Mouse (Mus musculus): ENCODE data around the gene Ptpre.
"Not testable (repeated sequence)": the region's sequence is repeated elsewhere in the genome, so short reads cannot be mapped to it uniquely, and the experiment has no call there.

Ptpre gene

GRCm38 (mm10) chr7:135646976-135647375 is 109.7 kb downstream of the Ptpre start:
- DNase-seq (ENCODE audit: low spot score) = no peak

- DNase-seq (ENCODE audit: low spot score) = no peak
Measured at GRCm38 (mm10) chr7:135648821-135649220, 111.5 kb downstream of the Ptpre start.

DNA sequence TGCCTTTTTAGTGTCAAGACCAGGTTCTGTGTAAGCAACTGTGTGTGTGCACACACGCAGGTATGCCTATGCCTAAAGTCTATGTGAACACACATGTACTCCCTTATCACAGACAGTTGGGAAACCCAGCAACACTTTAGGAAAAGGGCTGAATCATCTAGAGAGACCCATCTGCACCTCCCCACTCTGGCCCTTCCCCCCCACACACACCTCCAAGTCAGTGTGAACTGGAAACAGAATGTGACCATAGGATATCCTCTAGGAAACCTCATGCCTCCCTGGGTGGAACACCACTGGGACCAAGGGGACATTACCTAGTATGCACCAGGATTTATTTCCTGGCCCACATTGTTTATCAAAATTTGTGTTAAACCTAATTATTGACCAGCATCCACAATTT is 112.0 kb downstream of the Ptpre start:
- no peak for DNase-seq (ENCODE audit: low spot score)

GRCm38 (mm10) chr7:135650061-135650460 is 112.8 kb downstream of the Ptpre start:
- no peak for DNase-seq (ENCODE audit: low spot score)

- DNase-seq (ENCODE audit: low spot score) = peak; percentile 48
Measured at GRCm38 (mm10) chr7:135651831-135652511, 114.7 kb downstream of the Ptpre start.

- no peak for DNase-seq (ENCODE audit: low spot score)
Measured at GRCm38 (mm10) chr7:135652781-135653180, 115.5 kb downstream of the Ptpre start.

GRCm38 (mm10) chr7:135653601-135654000 is 116.3 kb downstream of the Ptpre start:
- DNase-seq (ENCODE audit: low spot score) = no peak

GRCm38 (mm10) chr7:135654288-135654687 is 117.0 kb downstream of the Ptpre start:
- no peak for DNase-seq (ENCODE audit: low spot score)

GRCm38 (mm10) chr7:135655113-135655512 is 117.8 kb downstream of the Ptpre start:
- DNase-seq (ENCODE audit: low spot score) = no peak

GRCm38 (mm10) chr7:135658150-135658549 is 120.9 kb downstream of the Ptpre start:
- no peak for DNase-seq (ENCODE audit: low spot score)

DNA sequence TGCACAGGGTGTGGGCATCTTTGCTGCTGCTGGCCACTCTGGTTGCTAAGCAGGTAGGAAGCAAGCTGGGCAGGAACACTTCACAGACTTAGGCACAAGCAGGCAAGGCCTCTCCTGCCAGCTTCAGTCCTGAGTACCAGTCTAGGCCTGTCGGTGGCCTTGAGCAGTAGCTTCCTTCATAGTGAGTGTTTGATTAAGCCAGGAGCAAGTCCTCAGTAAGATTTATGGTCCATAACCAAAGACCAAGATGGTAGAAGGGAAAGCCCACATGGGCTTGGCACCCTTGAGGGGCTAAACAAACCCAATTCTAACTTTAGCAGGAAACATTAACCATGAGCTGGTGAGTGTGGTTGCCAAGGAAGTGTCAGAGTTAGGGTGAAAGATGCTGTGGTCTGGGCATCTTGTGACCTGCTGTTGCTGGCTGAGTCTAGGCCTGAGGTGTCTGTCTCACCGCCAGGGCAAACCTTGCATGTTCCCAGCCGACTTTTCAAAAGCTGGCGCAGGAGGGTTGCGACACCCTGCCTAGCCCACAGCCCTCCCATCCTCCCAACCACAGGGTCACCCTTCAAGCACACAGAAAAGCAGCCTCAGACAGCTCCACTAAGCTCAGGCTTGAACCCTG is 122.1 kb downstream of the Ptpre start:
- no peak for DNase-seq (ENCODE audit: low spot score)

- DNase-seq (ENCODE audit: low spot score) = no peak
Measured at GRCm38 (mm10) chr7:135660314-135660713, 123.0 kb downstream of the Ptpre start.

DNA sequence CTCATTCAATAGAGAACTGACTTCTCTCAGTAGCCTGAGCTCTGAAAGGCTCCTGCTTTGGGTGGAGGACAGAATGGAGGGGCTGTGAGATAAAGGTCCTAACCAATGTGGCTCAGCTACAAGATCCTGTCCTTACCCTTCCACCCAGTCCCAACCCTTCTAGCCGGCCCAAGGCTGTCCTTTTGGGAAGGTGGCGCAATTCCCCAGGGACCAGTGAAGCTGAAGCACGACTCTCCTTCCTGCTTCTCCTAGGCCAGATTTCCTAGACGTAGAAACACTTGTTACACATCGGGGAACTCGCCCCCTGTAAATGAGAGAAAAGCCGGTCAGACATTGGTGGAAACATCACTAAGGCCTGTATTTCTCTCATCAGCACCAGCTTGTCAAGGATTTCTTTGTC is 126.9 kb downstream of the Ptpre start:
- no peak for DNase-seq (ENCODE audit: low spot score)

DNA sequence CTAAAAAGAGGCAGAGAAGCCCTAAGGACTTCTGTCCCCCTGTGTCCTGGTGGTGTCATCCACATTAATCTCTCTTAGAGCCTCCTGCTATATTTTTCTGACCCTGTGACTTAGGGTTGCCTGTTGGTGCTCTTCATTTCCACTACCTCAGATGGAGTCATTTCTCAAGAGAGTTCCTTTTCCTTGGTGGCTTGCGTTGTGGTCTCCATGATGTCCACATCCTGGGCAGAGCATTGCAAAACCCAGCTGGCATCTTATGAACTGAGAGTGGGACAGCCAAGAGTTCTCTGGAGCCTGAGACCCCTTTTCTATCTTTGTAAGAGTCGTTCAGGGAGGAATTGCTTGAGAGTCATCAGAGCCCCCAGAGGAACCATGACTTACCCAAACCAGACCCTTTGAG is 129.0 kb downstream of the Ptpre start:
- DNase-seq (ENCODE audit: low spot score) = no peak

DNA sequence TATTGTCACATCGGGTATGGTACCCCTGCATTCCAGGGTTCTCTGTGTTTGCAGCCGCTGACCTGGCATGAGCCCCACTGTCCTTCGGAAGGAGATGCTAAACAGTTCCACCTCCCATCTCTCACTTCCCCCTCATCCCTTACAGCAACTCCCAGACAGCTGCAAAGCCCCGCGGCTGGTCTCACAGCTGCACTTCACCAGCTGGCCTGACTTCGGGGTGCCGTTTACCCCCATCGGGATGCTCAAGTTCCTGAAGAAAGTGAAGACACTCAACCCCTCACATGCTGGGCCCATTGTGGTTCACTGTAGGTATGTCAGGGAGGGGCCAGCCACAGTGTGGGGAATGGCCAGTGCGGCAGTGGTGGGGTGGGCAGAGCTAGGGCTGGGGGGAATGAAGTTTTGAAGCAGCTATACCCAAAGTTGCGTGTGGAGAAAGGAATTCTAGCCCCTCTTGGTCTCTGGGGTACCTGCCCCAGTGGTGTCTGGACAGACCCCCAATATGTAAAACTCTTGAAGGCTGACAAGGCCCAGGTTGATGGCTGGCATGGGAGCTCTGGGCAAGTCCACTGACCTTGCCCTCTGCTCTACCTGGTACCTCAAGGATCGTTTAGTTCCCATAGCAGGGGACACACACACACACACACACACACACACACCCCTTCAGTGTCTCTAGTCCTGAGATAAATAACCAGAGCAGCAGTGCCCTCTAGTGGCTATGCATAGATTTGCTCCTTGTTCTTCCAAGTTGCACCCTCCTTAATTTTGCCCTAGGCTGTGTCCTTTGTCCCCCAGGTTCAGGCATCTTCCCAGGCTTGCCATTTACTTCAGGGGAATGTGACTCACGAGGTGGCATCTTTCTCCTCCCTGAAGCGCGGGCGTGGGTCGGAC is 131.8 kb downstream of the Ptpre start:
- peak; percentile 52 for DNase-seq (ENCODE audit: low spot score)

DNA sequence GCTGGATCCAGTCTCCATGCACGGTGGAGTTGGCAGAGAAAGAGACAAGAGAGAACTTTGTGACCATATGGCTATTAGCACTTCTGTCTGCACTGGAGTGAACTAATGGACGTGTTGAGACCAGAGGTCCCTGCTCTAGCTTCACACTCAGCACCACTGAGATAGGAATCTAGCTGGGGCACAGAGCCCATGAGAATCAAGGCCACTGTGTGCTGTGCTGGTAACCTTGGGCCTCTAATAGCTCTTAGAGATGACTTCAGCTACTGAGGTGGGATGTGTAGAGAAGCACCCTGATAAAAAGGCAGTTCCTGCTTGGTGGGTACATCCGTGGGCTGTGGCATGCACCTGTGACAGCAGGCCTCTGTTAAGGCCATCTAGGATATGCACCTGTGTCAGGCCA is 136.3 kb downstream of the Ptpre start:
- DNase-seq (ENCODE audit: low spot score) = no peak

- no peak for DNase-seq (ENCODE audit: low spot score)
Measured at GRCm38 (mm10) chr7:135676722-135677121, 139.4 kb downstream of the Ptpre start.

DNA sequence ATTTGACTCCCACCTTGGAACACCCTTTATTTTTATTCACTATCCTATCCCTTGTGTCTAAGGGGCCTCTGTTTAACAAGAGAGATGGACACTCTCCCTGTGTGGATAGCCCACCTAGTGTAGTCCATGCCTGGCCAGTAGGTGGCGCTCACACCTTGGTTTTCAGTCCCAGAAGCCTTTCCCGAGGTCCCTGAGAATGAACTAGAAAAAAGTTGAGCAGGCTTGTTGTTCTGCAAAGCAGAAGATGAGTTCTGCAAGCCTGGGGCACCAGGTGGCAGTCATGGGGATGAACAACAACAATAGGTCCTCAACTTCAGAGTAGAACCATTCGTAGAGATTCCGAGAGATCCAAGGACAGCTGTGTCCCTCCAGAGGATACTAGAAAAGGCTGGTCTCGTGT is 143.1 kb downstream of the Ptpre start:
- DNase-seq (ENCODE audit: low spot score) = peak; percentile 73

DNA sequence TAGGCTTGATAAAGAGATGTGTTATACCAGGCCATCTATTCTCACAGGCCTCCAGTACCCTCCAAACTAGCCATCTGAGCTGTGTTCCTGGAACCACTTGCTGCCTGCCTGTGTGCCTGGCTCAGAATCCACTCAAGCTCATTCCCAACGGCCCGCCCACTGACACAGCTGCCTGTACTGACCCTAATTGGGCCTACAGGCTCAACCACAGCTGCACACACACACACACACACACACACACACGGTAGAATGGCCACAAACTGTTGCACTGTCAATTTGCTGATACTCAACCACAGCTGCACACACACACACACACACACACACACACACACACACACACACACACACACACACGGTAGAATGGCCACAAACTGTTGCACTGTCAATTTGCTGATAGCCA is 146.8 kb downstream of the Ptpre start:
- not testable (repeated sequence) for DNase-seq (ENCODE audit: low spot score)

DNA sequence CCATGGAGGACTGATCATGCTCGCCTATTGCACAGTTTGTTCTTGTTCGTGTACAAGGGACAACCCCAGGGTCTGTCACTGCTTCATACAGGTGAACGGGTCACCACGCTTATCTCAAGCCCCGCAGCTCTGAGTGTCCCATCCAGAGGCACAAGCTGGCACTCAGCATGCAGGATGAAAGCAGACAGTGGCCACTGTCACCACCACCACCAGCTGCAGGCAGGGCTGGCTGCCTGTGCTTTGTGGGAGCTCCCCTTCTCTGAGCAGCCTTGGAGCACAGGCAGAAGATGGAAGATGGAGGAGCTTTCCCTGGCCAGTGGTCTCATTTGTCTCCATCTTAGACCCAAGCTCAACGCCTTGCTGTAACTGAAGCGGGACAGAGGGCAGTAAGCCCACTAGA is 147.7 kb downstream of the Ptpre start:
- DNase-seq (ENCODE audit: low spot score) = no peak

- no peak for DNase-seq (ENCODE audit: low spot score)
Measured at GRCm38 (mm10) chr7:135689396-135689795, 152.1 kb downstream of the Ptpre start.

- no peak for DNase-seq (ENCODE audit: low spot score)
Measured at GRCm38 (mm10) chr7:135691941-135692340, 154.7 kb downstream of the Ptpre start.

DNA sequence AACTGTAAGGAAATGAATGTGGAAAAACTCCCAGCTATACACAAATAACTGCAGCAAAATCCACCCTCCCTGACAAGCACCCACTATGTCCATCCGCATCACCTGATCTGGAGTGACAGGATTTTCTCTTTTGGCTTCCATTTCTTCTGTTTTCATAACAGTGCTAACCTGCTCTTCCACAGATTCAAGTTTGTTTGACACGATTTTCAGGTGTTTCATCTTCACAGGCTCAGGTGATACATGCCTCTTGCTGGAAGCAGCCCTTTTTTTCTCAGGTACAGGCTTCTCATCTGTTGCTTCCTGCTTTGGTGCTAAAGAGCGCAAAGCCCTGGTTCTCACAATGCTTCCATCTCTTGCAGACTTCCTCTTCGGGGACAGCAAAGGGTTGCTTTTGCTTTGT is 156.8 kb downstream of the Ptpre start:
- no peak for DNase-seq (ENCODE audit: low spot score)

All from urinary bladder, postnatal 14 days (tissue).